Mouse (Mus musculus) heart, postnatal 0 days (tissue): ENCODE data around the gene Mvb12b. TPM values are rescaled to one million over a fixed set of nuclear protein-coding genes. Genes with fewer than 3 reads are reported as not detected.

Source experiments
- ATAC-seq: fragments of 200-750 bp; cut with Nextera tagmentation; 2 replicates; pipeline ENCODE4 v1.8.0; 2017; ENCODE audit warnings: low read depth, moderate number of reproducible peaks, moderate library complexity; ENCODE audit not compliant: insufficient read depth
- DNase-seq: peaks from one replicate; pipeline ENCODE4 v3.0.0-alpha.2; 2016; ENCODE audit warnings: low spot score
- H3K27ac ChIP-seq: fragments of 300-500 bp; sonication (generic); 2 replicates; pipeline ENCODE4 v1.5.1; 2014; ENCODE audit warnings: low read depth, mild to moderate bottlenecking
- H3K27me3 ChIP-seq: fragments of 300-500 bp; sonication (generic); 2 replicates; pipeline ENCODE4 v1.6.1; 2014; ENCODE audit warnings: low read length, mixed read lengths; ENCODE audit not compliant: control insufficient read depth, insufficient read depth
- H3K36me3 ChIP-seq: fragments of 300-500 bp; sonication (generic); replicated peaks from 2 replicates; pipeline ENCODE4 v1.6.1; 2014; ENCODE audit warnings: low read length, mixed read lengths; ENCODE audit not compliant: control insufficient read depth, insufficient read depth
- H3K4me1 ChIP-seq: fragments of 300-500 bp; sonication (generic); 2 replicates; pipeline ENCODE4 v1.6.1; 2014; ENCODE audit warnings: antibody characterized with exemption; ENCODE audit not compliant: control insufficient read depth, insufficient read depth
- H3K4me2 ChIP-seq: fragments of 300-500 bp; sonication (generic); 2 replicates; pipeline ENCODE4 v1.6.1; 2014; ENCODE audit warnings: low read depth, mild to moderate bottlenecking, low read length, moderate library complexity
- H3K4me3 ChIP-seq: fragments of 300-500 bp; sonication (generic); 2 replicates; pipeline ENCODE4 v1.5.1; 2014; ENCODE audit warnings: low read depth, low read length
- H3K9ac ChIP-seq: fragments of 300-500 bp; sonication (generic); replicated peaks from 2 replicates; pipeline ENCODE4 v1.6.1; 2014; ENCODE audit warnings: low read depth, low read length, mixed read lengths
- H3K9me3 ChIP-seq: fragments of 300-500 bp; sonication (generic); replicated peaks from 2 replicates; pipeline ENCODE4 v1.6.1; 2016; ENCODE audit warnings: low read length; ENCODE audit not compliant: control insufficient read depth
- CTCF ChIP-seq: IDR thresholded peaks from 2 replicates; pipeline ENCODE4 v1.5.1; 2016; ENCODE audit warnings: antibody characterized with exemption, control low read depth, low read depth
- EP300 ChIP-seq: IDR thresholded peaks from 2 replicates; pipeline ENCODE4 v1.6.1; 2016; ENCODE audit warnings: antibody characterized with exemption, low read depth
- WGBS: fragments of 180-500 bp; shearing (Covaris S2); extraction: QIAGEN DNeasy Blood & Tissue Kit; methylation state at CpG from one replicate; pipeline ENCODE4 v1.1.7; 2014; 5-methylcytosine and 5-hydroxymethylcytosine counted together
- polyA plus RNA-seq: library from polyadenylated mRNA; unstranded; fragments of >200 nt; fragmentation: Nextera tagmentation; extraction: Ambion mirVana; gene quantifications from 2 replicates; pipeline ENCODE4 v1.2.1, GENCODE M21; 2015
- total RNA-seq: library from RNA; depleted of rRNA; stranded (reverse); fragments of >200 nt; gene quantifications from 2 replicates; pipeline ENCODE4 v1.2.3, GENCODE M21; 2014; ENCODE audit warnings: low replicate concordance; rRNA removed

Gene Mvb12b
- total and polyA plus RNA-seq, 2 experiments from 2014 or later = 8.7 to 38.7 TPM

GRCm38 (mm10) chr2:33682219-33682618 lies 205.5 kb downstream of the Mvb12b start:
- Histone ChIP-seq H3K4me2 (no peak overlapping the region), H3K36me3 (no peaks in the 10 kb centered on the region), H3K4me3 (no peak overlapping the region), H3K9ac (no peak overlapping the region), H3K9me3 (peaks cover 3% of the 10 kb centered on the region; the same call in 1 of the 2 replicates), H3K27me3 (peaks cover 17% of the 10 kb centered on the region; the same call in 1 of the 2 replicates), H3K27ac (no peak overlapping the region), H3K4me1 (no peaks in the 10 kb centered on the region)
- TF ChIP-seq CTCF (peak; percentile 91), EP300 (no peak)
- WGBS = 8% methylated on average over 4 of the region's 4 CpGs
- no peak for DNase-seq
- ATAC-seq = no peak

Other genes starting within 250 kb of the Mvb12b start
- not detected in 2 replicates for gene Lmx1b, start 247.4 kb downstream of the Mvb12b start, total RNA-seq
- gene Lmx1b, start 247.4 kb downstream of the Mvb12b start, polyA plus RNA-seq = not detected in 2 replicates